Mouse (Mus musculus): ENCODE data around the gene 4930404H24Rik. TPM values are rescaled to one million over a fixed set of nuclear protein-coding genes. Genes with fewer than 3 reads are reported as not detected.

4930404H24Rik gene
- polyA plus RNA-seq, 1 experiment from 2014 or later = not detected

DNA sequence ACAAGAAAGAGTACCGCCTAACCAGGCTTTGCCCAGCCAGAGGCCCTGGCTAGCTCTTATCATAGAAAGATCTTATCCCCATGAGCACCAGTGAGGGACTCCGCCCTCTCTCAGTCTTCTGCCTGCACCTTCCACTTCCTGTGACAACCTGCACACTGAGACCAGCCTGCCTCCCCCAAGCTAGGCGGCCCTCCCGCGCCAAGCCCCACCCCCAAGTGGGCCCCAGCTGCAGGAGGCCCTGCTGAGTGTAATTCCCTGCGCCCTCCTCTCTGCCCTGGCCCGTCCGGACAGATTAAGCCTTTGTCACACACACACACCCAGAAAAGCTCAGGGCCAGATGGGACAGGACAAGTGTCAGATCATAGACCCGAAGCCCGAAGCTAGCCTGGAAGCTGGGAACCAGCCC lies 33.3 kb downstream of the 4930404H24Rik start:
- 9% methylated on average over 10 of the region's 10 CpGs for WGBS
- H3K4me3 ChIP-seq (ENCODE audit: low read length) = no peak overlapping the region
- peaks cover 11% of the 10 kb centered on the region for H3K27me3 ChIP-seq (ENCODE audit: control insufficient read depth, insufficient read depth, low read depth, low read length)
- H3K36me3 ChIP-seq (ENCODE audit: control insufficient read depth, insufficient read depth, low read length) = no peaks in the 10 kb centered on the region
- no peaks in the 10 kb centered on the region for H3K9me3 ChIP-seq (ENCODE audit: control insufficient read depth, low read length)
- H3K27ac ChIP-seq (ENCODE audit: low read length) = no peak overlapping the region
- H3K9ac ChIP-seq (ENCODE audit: low read length) = no peak overlapping the region
- peaks cover 18% of the 10 kb centered on the region for H3K4me1 ChIP-seq (replicated peaks; ENCODE audit: control insufficient read depth, insufficient read depth, low read length)
- H3K4me2 ChIP-seq (ENCODE audit: low read depth, low read length) = no peak overlapping the region
- ATAC-seq (ENCODE audit: low read depth) = peak; percentile 23; the same call in 1 of the 2 replicates

DNA sequence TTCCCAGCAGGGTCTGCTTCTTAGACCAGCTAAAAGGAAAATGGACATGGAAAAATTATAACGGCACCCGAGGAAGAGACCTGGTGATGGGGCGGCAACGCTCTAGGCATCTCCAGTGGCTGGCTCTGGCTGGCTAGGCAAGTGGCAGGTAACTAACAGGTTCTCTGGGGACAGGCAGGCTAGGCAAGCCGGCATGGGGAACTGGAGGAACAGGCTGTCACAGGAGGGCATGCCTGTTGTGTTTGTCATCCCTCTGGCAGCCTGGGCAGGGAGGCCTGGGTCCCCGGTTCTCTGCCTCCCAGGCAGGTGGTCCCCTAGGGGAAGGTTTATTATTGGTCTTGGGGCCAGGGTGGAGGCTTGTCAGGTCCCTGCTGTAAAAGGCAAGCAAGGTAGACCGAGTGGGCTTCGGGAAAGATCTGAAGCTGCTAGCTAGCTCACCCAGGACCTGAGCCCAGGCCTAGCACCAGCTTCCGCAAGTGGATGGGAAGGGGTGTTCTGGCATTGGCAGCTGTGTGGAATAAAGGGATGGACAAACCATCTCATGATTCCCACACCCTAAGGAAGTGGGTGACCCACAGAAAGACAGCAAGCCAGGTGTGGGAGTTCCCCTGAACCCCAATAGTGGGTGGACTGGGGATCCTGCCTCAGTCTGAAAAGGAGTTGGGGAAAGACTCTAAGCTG lies 34.4 kb downstream of the 4930404H24Rik start:
- 54% methylated on average over 9 of the region's 9 CpGs for WGBS
- Histone ChIP-seq H3K4me3 (ENCODE audit: low read length) (no peak overlapping the region), H3K9ac (ENCODE audit: low read length) (no peak overlapping the region), H3K27me3 (ENCODE audit: control insufficient read depth, insufficient read depth, low read depth, low read length) (peaks cover 13% of the 10 kb centered on the region), H3K27ac (ENCODE audit: low read length) (no peak overlapping the region), H3K4me2 (ENCODE audit: low read depth, low read length) (no peak overlapping the region), H3K9me3 (ENCODE audit: control insufficient read depth, low read length) (no peaks in the 10 kb centered on the region), H3K4me1 (replicated peaks; ENCODE audit: control insufficient read depth, insufficient read depth, low read length) (peaks cover 18% of the 10 kb centered on the region), H3K36me3 (ENCODE audit: control insufficient read depth, insufficient read depth, low read length) (no peaks in the 10 kb centered on the region)
- ATAC-seq (ENCODE audit: low read depth) = no peak

DNA sequence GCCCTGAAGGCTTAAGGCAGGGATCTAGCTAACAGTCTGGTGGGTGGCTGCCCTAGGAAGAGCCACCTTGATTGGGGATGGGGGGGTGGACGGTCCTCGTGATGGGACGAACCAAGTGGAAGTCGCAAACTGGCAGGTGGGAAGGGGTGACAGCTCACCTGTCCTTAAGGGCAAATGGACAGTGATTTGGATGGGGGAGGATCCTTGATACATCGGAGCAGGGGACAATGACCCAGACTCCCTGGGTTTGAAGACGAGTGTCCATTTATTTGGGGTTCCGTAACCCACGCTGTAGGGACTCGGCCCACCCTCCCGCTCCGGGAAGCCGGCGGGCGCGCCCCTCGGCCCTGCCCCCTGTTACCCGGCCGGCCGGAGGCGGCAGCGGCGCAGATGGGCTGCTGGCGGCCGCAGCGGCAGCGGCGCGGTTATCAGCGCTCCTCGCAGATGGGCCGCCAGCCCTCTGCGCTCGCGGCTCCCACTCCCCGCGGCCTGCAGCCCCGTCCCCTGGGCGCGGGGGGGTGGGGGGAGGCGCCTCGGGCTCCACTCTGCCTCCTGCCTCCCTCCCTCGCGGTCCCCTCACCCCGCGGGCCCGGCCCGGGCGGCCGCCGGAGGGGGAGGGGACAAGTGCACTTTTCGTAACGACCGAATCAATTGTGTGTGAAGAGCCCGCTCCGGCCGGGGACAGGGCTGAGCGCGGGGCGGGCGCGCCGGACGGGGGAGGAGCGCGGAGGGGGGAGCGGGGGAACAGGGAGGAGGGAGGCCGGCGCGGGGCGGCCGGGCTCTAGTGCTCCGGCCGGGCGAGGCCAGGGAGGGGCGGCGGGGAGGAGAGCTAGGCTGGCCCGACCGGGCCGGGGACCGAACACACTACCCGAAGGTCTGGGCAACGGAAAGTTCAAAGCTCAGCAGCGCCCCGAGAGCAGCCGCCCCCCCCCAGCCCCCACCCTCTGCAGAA lies 35.3 kb downstream of the 4930404H24Rik start:
- 3% methylated on average over 40 of the region's 85 CpGs for WGBS
- Histone ChIP-seq H3K9ac (ENCODE audit: low read length) (peak overlapping the region; percentile 71), H3K4me2 (ENCODE audit: low read depth, low read length) (peak overlapping the region; percentile 100), H3K27me3 (ENCODE audit: control insufficient read depth, insufficient read depth, low read depth, low read length) (peaks cover 16% of the 10 kb centered on the region), H3K4me1 (replicated peaks; ENCODE audit: control insufficient read depth, insufficient read depth, low read length) (peaks cover 18% of the 10 kb centered on the region), H3K27ac (ENCODE audit: low read length) (peak overlapping the region; percentile 36), H3K36me3 (ENCODE audit: control insufficient read depth, insufficient read depth, low read length) (no peaks in the 10 kb centered on the region), H3K4me3 (ENCODE audit: low read length) (peak overlapping the region; percentile 61), H3K9me3 (ENCODE audit: control insufficient read depth, low read length) (no peaks in the 10 kb centered on the region)
- ATAC-seq (ENCODE audit: low read depth) = peak; percentile 75

DNA sequence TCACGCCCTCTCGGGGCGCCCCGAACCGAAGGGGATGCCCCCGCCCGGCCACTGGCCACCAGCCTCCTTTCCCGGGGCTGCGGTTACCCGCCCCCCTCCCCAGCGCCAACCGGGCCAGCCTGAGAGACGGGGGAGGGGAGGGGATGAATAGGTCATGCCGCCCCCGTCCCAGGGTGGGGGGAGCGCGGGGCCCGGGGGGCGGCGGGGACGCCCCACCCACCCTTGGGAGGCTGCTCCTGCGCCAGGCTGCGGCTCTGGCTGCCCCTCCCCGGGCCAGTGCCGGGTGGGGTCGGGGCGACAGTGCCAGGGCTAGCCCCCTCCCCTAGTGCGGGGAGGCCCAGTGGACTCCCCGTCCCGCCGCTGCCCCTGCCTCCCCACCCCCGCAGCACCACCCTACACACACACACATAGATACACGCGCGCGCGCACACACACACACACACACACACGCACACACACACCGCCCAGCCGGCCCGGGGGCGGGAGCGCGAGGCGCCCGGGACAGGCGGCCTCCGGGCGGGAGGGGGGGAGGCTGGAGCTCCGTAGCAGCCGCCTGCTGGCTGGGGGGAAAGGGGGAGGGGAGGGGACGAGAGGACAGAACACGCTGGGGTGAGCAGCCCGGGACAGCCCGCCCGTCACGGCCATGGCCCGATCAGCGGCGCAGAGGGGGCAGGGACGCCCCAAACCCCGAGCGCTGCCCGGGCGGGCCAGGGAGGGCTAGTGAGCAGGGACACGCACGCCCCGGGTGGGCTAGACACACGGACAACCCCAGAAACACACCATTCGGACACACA lies 36.2 kb downstream of the 4930404H24Rik start:
- H3K4me3 ChIP-seq (ENCODE audit: low read length) = peak overlapping the region; percentile 61
- peak overlapping the region; percentile 100 for H3K4me2 ChIP-seq (ENCODE audit: low read depth, low read length)
- peak overlapping the region; percentile 71 for H3K9ac ChIP-seq (ENCODE audit: low read length)
- peaks cover 18% of the 10 kb centered on the region for H3K4me1 ChIP-seq (replicated peaks; ENCODE audit: control insufficient read depth, insufficient read depth, low read length)
- no peaks in the 10 kb centered on the region for H3K36me3 ChIP-seq (ENCODE audit: control insufficient read depth, insufficient read depth, low read length)
- peak overlapping the region; percentile 36 for H3K27ac ChIP-seq (ENCODE audit: low read length)
- peak; percentile 36 for ATAC-seq (ENCODE audit: low read depth)
- no peaks in the 10 kb centered on the region for H3K9me3 ChIP-seq (ENCODE audit: control insufficient read depth, low read length)
- 0% methylated on average over 18 of the region's 70 CpGs for WGBS
- peaks cover 16% of the 10 kb centered on the region for H3K27me3 ChIP-seq (ENCODE audit: control insufficient read depth, insufficient read depth, low read depth, low read length)

DNA sequence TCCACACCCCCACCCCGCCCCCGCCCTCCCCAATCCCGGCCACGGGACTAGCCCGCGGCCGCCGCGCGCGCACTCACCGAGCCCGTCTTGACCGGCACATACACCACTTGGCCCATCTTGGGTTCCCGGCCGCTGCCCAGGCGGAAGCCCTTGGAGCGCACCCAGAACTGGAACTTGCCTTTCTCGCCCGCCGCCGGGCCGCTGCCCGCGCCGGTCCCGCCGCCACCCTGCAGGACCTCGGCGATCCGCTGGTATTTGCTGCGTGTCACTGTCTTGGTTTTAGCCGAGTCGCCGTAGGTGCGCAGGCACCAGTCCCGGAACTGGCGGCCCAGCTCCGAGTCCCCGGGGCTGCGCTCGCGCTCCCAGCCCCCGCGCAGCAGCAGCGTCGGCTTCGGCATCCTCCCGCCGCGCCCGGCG lies 36.8 kb downstream of the 4930404H24Rik start:
- no peaks in the 10 kb centered on the region; the same call in 1 of the 2 replicates for H3K9me3 ChIP-seq (ENCODE audit: control insufficient read depth, low read length)
- WGBS = 0% methylated on average over 36 of the region's 53 CpGs
- peaks cover 16% of the 10 kb centered on the region for H3K27me3 ChIP-seq (ENCODE audit: control insufficient read depth, insufficient read depth, low read depth, low read length)
- peak overlapping the region; percentile 61 for H3K4me3 ChIP-seq (ENCODE audit: low read length)
- H3K27ac ChIP-seq (ENCODE audit: low read length) = no peak overlapping the region
- peaks cover 18% of the 10 kb centered on the region for H3K4me1 ChIP-seq (replicated peaks; ENCODE audit: control insufficient read depth, insufficient read depth, low read length)
- peak overlapping the region; percentile 100 for H3K4me2 ChIP-seq (ENCODE audit: low read depth, low read length)
- H3K9ac ChIP-seq (ENCODE audit: low read length) = peak overlapping the region; percentile 71
- no peaks in the 10 kb centered on the region for H3K36me3 ChIP-seq (ENCODE audit: control insufficient read depth, insufficient read depth, low read length)
- ATAC-seq (ENCODE audit: low read depth) = peak; percentile 13

DNA sequence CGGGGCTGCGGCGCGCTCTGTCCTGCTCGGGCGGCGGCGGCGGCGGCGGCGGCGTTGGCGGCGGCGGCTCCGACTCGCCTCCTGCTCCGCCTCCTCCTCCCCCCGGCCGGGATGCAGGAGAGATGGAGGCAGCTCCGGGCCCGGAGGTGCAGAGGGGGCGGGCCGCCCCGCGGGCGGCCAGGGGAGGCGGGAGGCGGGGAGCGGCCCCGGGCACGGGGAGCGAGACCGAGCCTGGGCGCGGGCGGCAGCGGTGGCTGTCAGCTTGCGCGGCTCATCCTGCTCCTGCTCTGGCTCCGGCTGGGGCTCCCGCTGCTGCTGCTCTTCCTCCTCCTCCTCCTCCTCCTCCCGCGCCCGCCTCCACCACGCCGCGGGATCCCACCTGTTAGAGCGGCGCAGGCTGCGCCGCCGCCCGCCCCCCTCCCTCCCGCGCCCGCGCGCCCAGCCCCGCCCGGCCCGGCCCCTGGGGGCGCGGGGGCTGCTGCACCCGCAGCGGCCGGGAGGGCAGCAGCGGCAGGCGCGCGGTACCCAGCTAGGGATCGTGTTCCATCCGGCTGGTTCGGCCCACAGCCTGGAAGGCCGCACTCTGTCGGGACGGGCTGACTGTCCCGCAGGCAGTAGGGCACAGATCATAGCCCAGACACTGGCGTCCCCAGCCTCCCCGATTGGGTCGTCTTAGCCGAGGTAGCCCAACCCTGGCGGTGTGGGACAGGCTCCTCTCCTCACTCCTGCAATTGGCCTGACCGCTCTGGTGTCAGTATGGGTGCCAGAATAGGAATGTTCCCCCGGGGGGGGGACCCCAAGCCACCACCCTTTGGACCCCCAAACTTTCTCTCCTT lies 37.6 kb downstream of the 4930404H24Rik start, which contains the start of gene Nol4l:
Nol4l (minus strand) TSS at position 41 of the 836 bp plus-strand sequence.
- Histone ChIP-seq H3K9ac (ENCODE audit: low read length) (peak within 1 kb of the TSS; percentile 71), H3K4me1 (replicated peaks; ENCODE audit: control insufficient read depth, insufficient read depth, low read length) (peaks cover 18% of the 10 kb centered on the region), H3K36me3 (ENCODE audit: control insufficient read depth, insufficient read depth, low read length) (no peaks in the 10 kb centered on the region), H3K4me2 (ENCODE audit: low read depth, low read length) (peak within 1 kb of the TSS; percentile 100), H3K27ac (ENCODE audit: low read length) (no peak within 1 kb of the TSS), H3K4me3 (ENCODE audit: low read length) (peak within 1 kb of the TSS; percentile 61), H3K27me3 (ENCODE audit: control insufficient read depth, insufficient read depth, low read depth, low read length) (peaks cover 16% of the 10 kb centered on the region), H3K9me3 (ENCODE audit: control insufficient read depth, low read length) (no peaks in the 10 kb centered on the region; the same call in 1 of the 2 replicates)
- no peak for ATAC-seq (ENCODE audit: low read depth)
- 2% methylated on average over 45 of the region's 86 CpGs for WGBS

DNA sequence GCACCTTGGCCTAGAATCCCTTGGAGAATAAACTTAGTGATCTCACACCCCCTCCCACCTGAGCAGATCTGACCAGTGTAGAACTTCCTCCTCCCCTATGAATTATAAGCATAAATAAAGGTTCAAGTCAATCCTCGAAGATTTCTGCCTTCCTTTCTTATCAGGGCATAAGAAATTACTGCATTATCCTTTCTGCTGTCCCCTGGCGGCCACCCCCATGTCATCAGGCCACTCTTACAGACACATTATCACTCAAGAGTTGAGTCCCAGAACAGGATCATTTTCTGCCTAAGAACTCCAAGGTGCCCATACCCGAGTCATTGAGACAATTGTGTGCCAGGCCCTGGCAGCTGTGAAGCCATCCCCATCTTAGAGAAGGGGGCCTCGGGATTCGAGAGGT lies 38.4 kb downstream of the 4930404H24Rik start:
- H3K27me3 ChIP-seq (ENCODE audit: control insufficient read depth, insufficient read depth, low read depth, low read length) = peaks cover 16% of the 10 kb centered on the region
- no peak overlapping the region for H3K4me3 ChIP-seq (ENCODE audit: low read length)
- H3K4me2 ChIP-seq (ENCODE audit: low read depth, low read length) = no peak overlapping the region
- 38% methylated on average over 5 of the region's 5 CpGs for WGBS
- no peak overlapping the region for H3K9ac ChIP-seq (ENCODE audit: low read length)
- no peak overlapping the region for H3K27ac ChIP-seq (ENCODE audit: low read length)
- H3K36me3 ChIP-seq (ENCODE audit: control insufficient read depth, insufficient read depth, low read length) = no peaks in the 10 kb centered on the region
- no peaks in the 10 kb centered on the region; the same call in 1 of the 2 replicates for H3K9me3 ChIP-seq (ENCODE audit: control insufficient read depth, low read length)
- no peak for ATAC-seq (ENCODE audit: low read depth)
- peaks cover 14% of the 10 kb centered on the region for H3K4me1 ChIP-seq (replicated peaks; ENCODE audit: control insufficient read depth, insufficient read depth, low read length)

DNA sequence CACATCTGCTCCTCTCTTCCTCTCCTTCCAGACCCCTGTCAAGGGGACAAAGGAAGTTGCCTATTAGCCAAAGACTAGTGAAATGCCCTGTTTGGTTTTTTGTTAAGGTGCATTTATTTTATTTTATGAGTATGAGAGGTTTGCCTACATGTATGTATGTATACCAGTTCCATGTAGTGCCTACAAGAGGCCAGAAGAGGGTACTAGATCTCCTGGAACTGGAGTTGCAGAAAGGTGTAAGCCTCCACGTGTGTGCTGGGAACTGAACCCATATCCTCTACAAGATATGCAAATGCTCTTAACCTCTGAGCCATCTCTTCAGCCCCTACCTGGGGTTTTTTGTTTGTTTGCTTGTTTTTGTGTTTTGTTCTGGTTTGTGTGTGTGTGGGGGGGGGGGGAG lies 41.4 kb downstream of the 4930404H24Rik start:
- no peak overlapping the region for H3K4me2 ChIP-seq (ENCODE audit: low read depth, low read length)
- no peak for ATAC-seq (ENCODE audit: low read depth)
- WGBS = 60% methylated on average over 1 of the region's 1 CpGs
- H3K9ac ChIP-seq (ENCODE audit: low read length) = no peak overlapping the region
- no peak overlapping the region for H3K4me3 ChIP-seq (ENCODE audit: low read length)
- peaks cover 16% of the 10 kb centered on the region for H3K27me3 ChIP-seq (ENCODE audit: control insufficient read depth, insufficient read depth, low read depth, low read length)
- peaks cover 4% of the 10 kb centered on the region; the same call in 1 of the 2 replicates for H3K4me1 ChIP-seq (replicated peaks; ENCODE audit: control insufficient read depth, insufficient read depth, low read length)
- H3K36me3 ChIP-seq (ENCODE audit: control insufficient read depth, insufficient read depth, low read length) = no peaks in the 10 kb centered on the region
- no peaks in the 10 kb centered on the region; the same call in 1 of the 2 replicates for H3K9me3 ChIP-seq (ENCODE audit: control insufficient read depth, low read length)
- no peak overlapping the region for H3K27ac ChIP-seq (ENCODE audit: low read length)

All from lung, embryonic 16.5 days (tissue).